Mouse (Mus musculus): Measurements from ENCODE around the gene Gm5591. TPM values are rescaled to one million over a fixed set of nuclear protein-coding genes. Genes with fewer than 3 reads are reported as not detected.
"Not testable (repeated sequence)": the region's sequence is repeated elsewhere in the genome, so short reads cannot be mapped to it uniquely, and the experiment has no call there.

Gene Gm5591
- not detected in 2 replicates for polyA plus RNA-seq (2015; fragmentation: Nextera tagmentation; extraction: Ambion mirVana)

DNA sequence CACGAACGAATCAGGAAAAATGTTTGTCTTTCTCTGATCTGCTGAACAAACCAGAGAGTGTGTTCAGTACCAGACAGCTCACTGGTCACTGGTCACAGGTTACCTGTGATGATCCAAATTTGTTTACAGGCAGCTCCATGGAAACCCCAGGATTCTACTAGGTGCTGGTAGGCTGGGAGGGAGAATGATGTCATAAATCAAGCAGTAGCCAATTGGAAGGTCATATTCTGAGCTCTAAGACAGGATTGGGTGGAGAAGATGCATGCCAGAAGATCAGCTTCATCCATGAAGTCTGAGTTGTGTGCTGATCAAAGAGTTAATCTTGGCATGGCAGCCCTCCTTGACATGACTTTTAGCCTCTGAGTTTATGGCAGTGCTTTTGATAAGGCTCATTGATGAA lies at the start of gene Gm5591:
TSS of gene Gm5591 (minus strand) at position 101 of the 400 bp plus-strand sequence.
- WGBS = 69% methylated on average over 2 of the region's 2 CpGs

GRCm38 (mm10) chr7:38488468-38488867 lies 39.5 kb downstream of the Gm5591 start:
- H3K36me3 ChIP-seq; ATAC-seq (replicated peaks; ENCODE audit: low FRiP score); H3K4me2 ChIP-seq; H3K9me3 ChIP-seq (replicated peaks); H3K4me3 ChIP-seq (replicated peaks); H3K4me1 ChIP-seq; H3K9ac ChIP-seq; H3K27me3 ChIP-seq; H3K27ac ChIP-seq: not testable (repeated sequence)
- WGBS = 70% methylated on average over 1 of the region's 1 CpGs

More for the DNA sequence above, at the start of gene Gm5591:
- H3K9ac ChIP-seq; H3K36me3 ChIP-seq; H3K27ac ChIP-seq; H3K4me2 ChIP-seq; ATAC-seq (replicated peaks; ENCODE audit: low FRiP score); H3K9me3 ChIP-seq (replicated peaks); H3K4me1 ChIP-seq; H3K27me3 ChIP-seq; H3K4me3 ChIP-seq (replicated peaks): not testable (repeated sequence)

All from kidney, embryonic 15.5 days (tissue).